Mouse (Mus musculus): ENCODE measurements around the gene Mrps16.

Mrps16 gene

GRCm38 (mm10) chr14:20393205-20393913 is at the start of gene Mrps16:
TSS of gene Mrps16 (minus strand) at chr14:20393634.
- DNase-seq (ENCODE audit: low spot score in 2 of 2) = peak; percentile 74 to 87

GRCm38 (mm10) chr14:20442252-20442651 is 48.8 kb upstream of the Mrps16 start:
- no peak for DNase-seq (ENCODE audit: low spot score in 2 of 2)

GRCm38 (mm10) chr14:20436976-20437375 is 43.5 kb upstream of the Mrps16 start:
- no peak for DNase-seq (ENCODE audit: low spot score in 2 of 2)

- DNase-seq (ENCODE audit: low spot score in 2 of 2) = no peak
These were observed 39.0 kb upstream of the Mrps16 start for GRCm38 (mm10) chr14:20432420-20432819.

- DNase-seq (ENCODE audit: low spot score in 2 of 2) = no peak
These were observed 38.3 kb upstream of the Mrps16 start for GRCm38 (mm10) chr14:20431726-20432125.

GRCm38 (mm10) chr14:20429833-20430232 is 36.4 kb upstream of the Mrps16 start:
- DNase-seq (ENCODE audit: low spot score in 2 of 2) = no peak

GRCm38 (mm10) chr14:20428593-20428992 is 35.2 kb upstream of the Mrps16 start:
- no peak for DNase-seq (ENCODE audit: low spot score in 2 of 2)

GRCm38 (mm10) chr14:20423046-20423445 is 29.6 kb upstream of the Mrps16 start:
- DNase-seq (ENCODE audit: low spot score in 2 of 2) = no peak

- DNase-seq (ENCODE audit: low spot score in 2 of 2) = no peak
These were observed 28.8 kb upstream of the Mrps16 start for GRCm38 (mm10) chr14:20422257-20422656.

GRCm38 (mm10) chr14:20400071-20400470 is 6.6 kb upstream of the Mrps16 start:
- DNase-seq (ENCODE audit: low spot score in 2 of 2) = no peak

GRCm38 (mm10) chr14:20398864-20399263 is 5.4 kb upstream of the Mrps16 start:
- DNase-seq (ENCODE audit: low spot score in 2 of 2) = no peak

- no peak for DNase-seq (ENCODE audit: low spot score in 2 of 2)
These were observed 3.8 kb upstream of the Mrps16 start for GRCm38 (mm10) chr14:20397220-20397619.

- DNase-seq (ENCODE audit: low spot score in 2 of 2) = no peak
These were observed 1.1 kb downstream of the Mrps16 start for GRCm38 (mm10) chr14:20392326-20392725.

- DNase-seq (ENCODE audit: low spot score in 2 of 2) = no peak
These were observed 3.9 kb downstream of the Mrps16 start for GRCm38 (mm10) chr14:20389446-20390079.

GRCm38 (mm10) chr14:20388441-20389129 is 4.8 kb downstream of the Mrps16 start, which contains the start of gene Dnajc9:
TSS of gene Dnajc9 (minus strand) at chr14:20388910.
- peak; percentile 93 to 95 for DNase-seq (ENCODE audit: low spot score in 2 of 2)

- no peak for DNase-seq (ENCODE audit: low spot score in 2 of 2)
These were observed 13.5 kb downstream of the Mrps16 start for GRCm38 (mm10) chr14:20379753-20380430.

- DNase-seq (ENCODE audit: low spot score in 2 of 2) = no peak
These were observed 14.3 kb downstream of the Mrps16 start for GRCm38 (mm10) chr14:20379087-20379640.

- DNase-seq (ENCODE audit: low spot score in 2 of 2) = no peak
These were observed 14.9 kb downstream of the Mrps16 start for GRCm38 (mm10) chr14:20378313-20379061.

GRCm38 (mm10) chr14:20377112-20377521 is 16.3 kb downstream of the Mrps16 start:
- DNase-seq (ENCODE audit: low spot score in 2 of 2) = no peak

- no peak for DNase-seq (ENCODE audit: low spot score in 2 of 2)
These were observed 21.6 kb downstream of the Mrps16 start for GRCm38 (mm10) chr14:20371854-20372253.

- DNase-seq (ENCODE audit: low spot score in 2 of 2) = no peak
These were observed 22.6 kb downstream of the Mrps16 start for GRCm38 (mm10) chr14:20370798-20371197.
